Mouse (Mus musculus): ENCODE results near the gene Tchp. TPM values are rescaled to one million over a fixed set of nuclear protein-coding genes. Genes with fewer than 3 reads are reported as not detected.

The Tchp gene
- 5.2 and 6.0 TPM in 2 replicates for polyA plus RNA-seq (2015; fragmentation: Nextera tagmentation; extraction: Ambion mirVana)

GRCm38 (mm10) chr5:114707265-114708068, at the start of gene Tchp:
Gene Tchp, plus strand, starts transcription at chr5:114707760.

DNA sequence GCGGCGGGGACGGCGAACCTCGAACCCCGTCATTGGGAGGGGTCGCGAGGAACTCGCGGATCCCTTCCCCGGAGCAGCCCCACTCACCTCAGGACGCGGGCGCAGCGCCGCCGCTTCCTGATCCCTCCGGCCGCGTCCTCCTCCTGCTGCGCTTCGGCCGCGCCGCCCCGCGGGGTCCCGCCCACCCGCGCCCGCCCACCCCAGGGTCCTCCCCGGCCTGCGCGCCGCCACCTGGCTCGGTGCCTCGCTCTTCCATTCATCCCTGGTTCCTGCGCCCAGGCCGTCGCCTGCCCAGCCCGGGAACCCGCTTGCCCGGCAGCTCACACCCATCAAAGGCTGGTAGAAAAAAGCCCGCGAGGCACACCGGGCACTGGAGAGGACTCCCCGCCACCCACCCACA, 49.3 kb upstream of the Tchp start, which contains the start of gene Trpv4:
TSS of gene Trpv4 (minus strand) at position 167 of the 400 bp plus-strand sequence.

DNA sequence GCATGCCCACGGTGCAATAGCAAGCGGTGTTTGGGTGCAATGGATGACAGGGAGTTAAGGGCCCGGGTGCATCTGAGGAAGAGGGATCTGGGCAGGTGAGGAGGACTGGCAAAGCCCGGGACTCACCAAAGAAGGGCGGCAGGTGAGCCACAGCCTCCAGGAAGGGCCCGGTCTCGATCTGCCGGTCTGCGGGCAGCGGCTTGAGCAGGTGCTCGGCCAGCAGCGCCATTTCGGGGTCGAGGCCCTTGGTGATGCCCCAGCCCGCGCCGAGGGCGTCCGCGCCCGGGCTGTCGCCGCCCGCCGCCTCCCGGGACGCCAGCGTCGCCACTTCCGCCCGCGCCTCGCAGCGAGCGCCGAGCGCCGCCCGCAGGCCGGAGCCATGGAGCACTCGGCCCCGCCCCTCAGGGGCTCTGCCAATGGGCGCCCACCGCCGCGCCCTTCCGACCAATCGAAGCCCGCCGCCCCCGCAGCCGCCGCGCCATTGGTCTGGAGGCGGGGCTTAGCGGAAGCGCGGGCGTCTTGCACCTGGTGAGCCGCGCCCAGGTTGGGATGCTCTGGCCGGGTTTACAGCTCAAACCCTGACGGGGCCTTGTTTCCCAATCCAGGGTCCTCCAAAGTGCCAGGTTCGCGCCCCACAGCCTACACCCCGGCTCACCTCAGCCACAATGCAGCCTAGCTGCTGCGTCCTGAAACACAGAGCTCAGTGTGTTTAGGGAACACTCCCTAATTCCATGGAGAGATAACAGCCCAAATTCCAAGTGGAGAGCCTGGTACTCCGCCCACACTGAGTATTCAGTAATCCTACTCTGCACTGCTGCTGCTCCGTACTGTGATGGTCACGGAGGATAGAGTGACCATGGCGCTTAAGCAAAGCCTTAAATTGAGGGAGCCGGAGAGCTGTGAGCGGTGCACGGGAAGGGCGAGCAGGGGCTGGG, 16.7 kb upstream of the Tchp start, which contains the start of gene Gltp:
TSS of gene Gltp (minus strand) at position 352 of the 935 bp plus-strand sequence.

Small RNA genes within 50 kb of the gene (microRNA-seq; reads per million reads assigned to microRNA genes)
- gene Mir7028, result not detected

Other genes starting within 250 kb of the Tchp start
- 0.28 and 0.30 TPM in 2 replicates for gene Fam222a, start 139.7 kb upstream of the Tchp start, polyA plus RNA-seq (2015; fragmentation: Nextera tagmentation; extraction: Ambion mirVana)
- gene Trpv4, start 49.3 kb upstream of the Tchp start, polyA plus RNA-seq (2015; fragmentation: Nextera tagmentation; extraction: Ambion mirVana), result 5.9 and 6.1 TPM in 2 replicates
- 146 and 158 TPM in 2 replicates for gene Gltp, start 16.8 kb upstream of the Tchp start, polyA plus RNA-seq (2015; fragmentation: Nextera tagmentation; extraction: Ambion mirVana)
- 34.1 and 37.7 TPM in 2 replicates for gene Ankrd13a, start 66.9 kb downstream of the Tchp start, polyA plus RNA-seq (2015; fragmentation: Nextera tagmentation; extraction: Ambion mirVana)
- gene Git2, start 67.8 kb downstream of the Tchp start, polyA plus RNA-seq (2015; fragmentation: Nextera tagmentation; extraction: Ambion mirVana), result 20.5 and 21.3 TPM in 2 replicates
- 76.9 and 78.8 TPM in 2 replicates for gene 1500011B03Rik, start 115.7 kb downstream of the Tchp start, polyA plus RNA-seq (2015; fragmentation: Nextera tagmentation; extraction: Ambion mirVana)
- gene 4930519G04Rik, start 145.9 kb downstream of the Tchp start, polyA plus RNA-seq (2015; fragmentation: Nextera tagmentation; extraction: Ambion mirVana), result not detected in 2 replicates
- gene Gm9936, start 150.9 kb downstream of the Tchp start, polyA plus RNA-seq (2015; fragmentation: Nextera tagmentation; extraction: Ambion mirVana), result 0.05 TPM in 1 of 2 replicates, not detected in the other
- gene Oasl2, start 189.2 kb downstream of the Tchp start, polyA plus RNA-seq (2015; fragmentation: Nextera tagmentation; extraction: Ambion mirVana), result 12.3 and 19.8 TPM in 2 replicates
- 1.3 and 1.9 TPM in 2 replicates for gene Oasl1, start 215.5 kb downstream of the Tchp start, polyA plus RNA-seq (2015; fragmentation: Nextera tagmentation; extraction: Ambion mirVana)
- 37.9 and 47.7 TPM in 2 replicates for gene 2210016L21Rik, start 234.4 kb downstream of the Tchp start, polyA plus RNA-seq (2015; fragmentation: Nextera tagmentation; extraction: Ambion mirVana)